In genomic region chr11:114636727-114637505, GRCm38 (mm10) we compare ENCODE assay signal across 8 mouse cellular contexts. TPM values are rescaled to one million over a fixed set of nuclear protein-coding genes. Genes with fewer than 3 reads are reported as not detected.
DNase-seq lines count a peak whose midpoint lies in the region; ATAC-seq and TF ChIP-seq lines count a peak whose summit lies in the region.

No protein-coding gene starts in this region.

- WGBS in limb, embryonic 15.5 days: 57% methylated on average over 35 of the region's 35 CpGs

- peaks cover 31% of the 10 kb centered on the region for H3K27me3 ChIP-seq in limb, embryonic 15.5 days

- no peak; the same call in 1 of the 2 replicates for TF ChIP-seq CTCF in layer of hippocampus, adult 2 months (conservative IDR thresholded peaks at IDR 0.05)

- peak overlapping the region; percentile 23; the same call in 1 of the 2 replicates for H3K4me3 ChIP-seq in layer of hippocampus, adult 2 months
- no peak overlapping the region for H3K4me3 ChIP-seq in limb, embryonic 15.5 days

- H3K36me3 ChIP-seq in limb, embryonic 15.5 days: no peaks in the 10 kb centered on the region

- no peaks in the 10 kb centered on the region for H3K9me3 ChIP-seq in limb, embryonic 15.5 days

- peaks cover 22% of the 10 kb centered on the region for H3K4me1 ChIP-seq in limb, embryonic 15.5 days

- 0 out of 2 replicates have a peak overlapping the region, but pooled peaks have one; percentile 10 for H3K27ac ChIP-seq in layer of hippocampus, adult 2 months
- H3K27ac ChIP-seq in limb, embryonic 15.5 days: no peak overlapping the region

- H3K9ac ChIP-seq in limb, embryonic 15.5 days: no peak overlapping the region

- peak overlapping the region; percentile 35 for H3K4me2 ChIP-seq in limb, embryonic 15.5 days

- no peak for ATAC-seq in limb, embryonic 15.5 days (ENCODE audit: insufficient number of reproducible peaks, low FRiP score, low TSS enrichment, low read depth)

- peak in 1 of 2 experiments; percentile 51 for DNase-seq in layer of hippocampus, adult 2 months (ENCODE audit: low spot score in 2 of 2)
- DNase-seq in layer of hippocampus, adult 9-10 months (ENCODE audit: low spot score): no peak
- peak; percentile 41 for DNase-seq in cerebellum, adult 9-11 months
- peak; percentile 47 to 49 for DNase-seq in frontal cortex, postnatal 36 days (ENCODE audit: low spot score in 2 of 2)
- DNase-seq in testis, postnatal 14 days (ENCODE audit: low spot score): no peak
- no peak for DNase-seq in gastrocnemius, postnatal 10 days
- DNase-seq in yolk sac, embryonic 10.5 days (ENCODE audit: low spot score): no peak

RNA-seq across cellular contexts. Expression of gene Rpl38, which starts 31.4 kb away (rescaled TPM):
- 100 to 1,000 TPM; 905 to 943 TPM for total RNA-seq in layer of hippocampus, adult 2 months (2021)
- 866 and 1,120 TPM in 2 replicates for polyA plus RNA-seq in limb, embryonic 15.5 days (2015; fragmentation: Nextera tagmentation; extraction: Ambion mirVana)
- total RNA-seq in gastrocnemius, postnatal 10 days (2021): 1,000 to 10,000 TPM in 1 of 2 experiments, 100 to 1,000 TPM in 1; 978 to 1,057 TPM

RNA-seq across cellular contexts. Expression of gene Ttyh2, which starts 38.3 kb away (rescaled TPM):
- 10 to 100 TPM; 24.4 to 27.8 TPM for total RNA-seq in layer of hippocampus, adult 2 months (2021)
- polyA plus RNA-seq in limb, embryonic 15.5 days (2015; fragmentation: Nextera tagmentation; extraction: Ambion mirVana): 22.4 and 29.7 TPM in 2 replicates
- 10 to 100 TPM; 74.5 to 75.9 TPM for total RNA-seq in gastrocnemius, postnatal 10 days (2021)

Comparison
In these comparisons a context has a peak if more than half of its experiments do, and no peak if none do; other contexts are left out.
1. DNase-seq: peak in cerebellum, adult 9-11 months (single experiment) and frontal cortex, postnatal 36 days (2 of 2); none in layer of hippocampus, adult 9-10 months (single experiment), testis, postnatal 14 days (single experiment), gastrocnemius, postnatal 10 days (single experiment) and yolk sac, embryonic 10.5 days (single experiment).